Mouse (Mus musculus): ENCODE measurements around the gene Ivns1abp. TPM values are rescaled to one million over a fixed set of nuclear protein-coding genes. Genes with fewer than 3 reads are reported as not detected.
"Not testable (repeated sequence)": the region's sequence is repeated elsewhere in the genome, so short reads cannot be mapped to it uniquely, and the experiment has no call there.

The Ivns1abp gene
- 100 to 1,000 TPM; 152 to 153 TPM for total RNA-seq (2021)

- intact Hi-C loops (cut with DNase I): loop anchor here (2.0 kb wide), 1 partner anchor 264 kb away; no protein-coding TSS in a partner anchor
- peak; percentile 94 to 99 for DNase-seq (ENCODE audit: extremely low spot score in 1 of 2, low spot score in 2 of 2)
Measured at GRCm38 (mm10) chr1:151344283-151345108, at the start of gene Ivns1abp. TSS of gene Ivns1abp (plus strand) at chr1:151344477.

GRCm38 (mm10) chr1:151295486-151295885 is 48.8 kb upstream of the Ivns1abp start:
- intact Hi-C loops (cut with DNase I): no loop called here
- DNase-seq (ENCODE audit: extremely low spot score in 1 of 2, low spot score in 2 of 2): no peak

DNA sequence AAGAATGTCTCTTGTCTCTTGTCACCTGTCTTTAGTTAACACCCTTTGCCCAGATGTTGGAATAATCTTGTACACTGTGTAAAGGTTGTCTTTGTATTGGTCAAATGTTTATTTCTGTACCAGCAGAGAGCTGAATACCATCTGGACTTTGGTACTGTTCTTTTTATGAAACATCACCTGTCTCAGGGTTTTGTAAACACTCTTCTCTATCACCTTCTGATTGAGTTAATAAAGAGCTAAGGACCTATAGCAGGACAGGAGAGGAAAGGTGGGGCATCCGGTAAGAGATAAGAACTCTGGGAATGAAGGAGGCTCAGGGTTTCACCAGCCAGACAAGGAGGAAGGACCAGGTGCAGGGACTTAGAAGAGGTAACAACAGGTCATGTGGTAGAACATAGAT is 47.7 kb upstream of the Ivns1abp start:
- no peak for DNase-seq (ENCODE audit: extremely low spot score in 1 of 2, low spot score in 2 of 2)
- intact Hi-C loops (cut with DNase I): no loop called here

GRCm38 (mm10) chr1:151297025-151297424 is 47.3 kb upstream of the Ivns1abp start:
- intact Hi-C loops (cut with DNase I): no loop called here
- DNase-seq (ENCODE audit: extremely low spot score in 1 of 2, low spot score in 2 of 2): no peak

- intact Hi-C loops (cut with DNase I): no loop called here
- DNase-seq (ENCODE audit: extremely low spot score in 1 of 2, low spot score in 2 of 2): no peak
Measured at GRCm38 (mm10) chr1:151297596-151297995, 46.7 kb upstream of the Ivns1abp start.

DNA sequence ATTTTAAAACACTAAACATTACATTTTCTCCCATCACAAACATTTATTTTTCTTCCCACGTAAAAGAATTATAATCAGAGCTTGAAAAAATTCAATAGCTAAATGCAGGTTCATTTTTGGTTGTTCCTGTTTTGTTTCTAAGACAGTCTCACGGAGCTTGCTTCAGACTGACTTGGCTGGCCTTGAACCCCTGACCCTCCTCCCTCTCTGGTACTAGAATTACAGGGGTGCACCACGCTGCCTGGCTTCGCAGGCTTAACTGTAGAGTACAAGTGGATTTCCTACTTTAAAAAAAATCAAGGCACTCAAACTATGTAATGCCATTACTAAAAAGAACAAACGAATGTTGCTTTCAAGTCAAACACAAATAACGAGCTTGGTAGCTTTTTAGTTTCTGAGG is 42.8 kb upstream of the Ivns1abp start:
- no peak for DNase-seq (ENCODE audit: extremely low spot score in 1 of 2, low spot score in 2 of 2)
- intact Hi-C loops (cut with DNase I): no loop called here

DNA sequence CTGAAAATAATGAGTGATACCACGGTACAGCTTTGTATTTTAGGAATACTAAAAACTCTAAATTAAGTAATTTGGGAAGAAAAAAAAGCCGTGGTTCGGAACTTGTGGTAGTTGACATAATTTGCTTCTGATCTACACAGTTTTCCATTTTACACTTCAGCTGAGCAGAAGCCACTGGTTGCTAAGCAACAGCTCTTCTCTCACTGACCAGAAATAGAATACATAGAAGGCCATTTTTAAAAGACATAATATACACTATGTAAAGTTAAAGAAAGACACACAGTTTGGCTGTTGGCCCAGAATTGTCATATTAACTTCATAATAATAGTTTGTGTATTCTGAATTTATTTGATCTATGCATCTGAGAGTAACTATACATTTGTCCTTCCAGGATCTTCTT is 42.4 kb upstream of the Ivns1abp start:
- DNase-seq (ENCODE audit: extremely low spot score in 1 of 2, low spot score in 2 of 2): peak in 1 of 2 experiments; percentile 59
- intact Hi-C loops (cut with DNase I): no loop called here

GRCm38 (mm10) chr1:151303265-151303664 is 41.0 kb upstream of the Ivns1abp start:
- DNase-seq (ENCODE audit: extremely low spot score in 1 of 2, low spot score in 2 of 2): no peak
- intact Hi-C loops (cut with DNase I): no loop called here

- DNase-seq (ENCODE audit: extremely low spot score in 1 of 2, low spot score in 2 of 2); intact Hi-C loops (cut with DNase I): not testable (repeated sequence)
Measured at GRCm38 (mm10) chr1:151305001-151305400, 39.3 kb upstream of the Ivns1abp start.

GRCm38 (mm10) chr1:151307059-151307458 is 37.2 kb upstream of the Ivns1abp start:
- intact Hi-C loops (cut with DNase I): no loop called here
- no peak for DNase-seq (ENCODE audit: extremely low spot score in 1 of 2, low spot score in 2 of 2)

GRCm38 (mm10) chr1:151307821-151308220 is 36.5 kb upstream of the Ivns1abp start:
- intact Hi-C loops (cut with DNase I): no loop called here
- DNase-seq (ENCODE audit: extremely low spot score in 1 of 2, low spot score in 2 of 2): no peak

DNA sequence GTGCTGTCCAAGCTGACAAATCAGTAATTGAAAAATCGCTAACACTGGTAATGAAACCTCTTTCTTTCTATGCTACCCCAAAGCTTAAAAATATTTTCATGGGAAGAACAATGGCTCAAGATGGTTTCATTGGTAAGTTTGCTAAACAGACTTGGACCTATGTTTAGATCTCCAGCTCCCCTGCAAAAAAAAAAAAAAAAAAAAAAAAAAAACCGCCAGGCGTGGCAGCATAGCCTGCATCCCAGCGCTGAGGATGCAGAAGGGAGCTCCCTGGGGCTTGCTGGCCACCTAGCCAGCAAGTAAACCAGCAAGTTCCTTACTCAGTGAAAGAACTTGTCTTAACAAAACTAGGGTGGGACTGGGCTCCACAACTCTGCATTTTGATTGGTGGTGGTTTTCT is 35.8 kb upstream of the Ivns1abp start:
- no peak for DNase-seq (ENCODE audit: extremely low spot score in 1 of 2, low spot score in 2 of 2)
- intact Hi-C loops (cut with DNase I): no loop called here

DNA sequence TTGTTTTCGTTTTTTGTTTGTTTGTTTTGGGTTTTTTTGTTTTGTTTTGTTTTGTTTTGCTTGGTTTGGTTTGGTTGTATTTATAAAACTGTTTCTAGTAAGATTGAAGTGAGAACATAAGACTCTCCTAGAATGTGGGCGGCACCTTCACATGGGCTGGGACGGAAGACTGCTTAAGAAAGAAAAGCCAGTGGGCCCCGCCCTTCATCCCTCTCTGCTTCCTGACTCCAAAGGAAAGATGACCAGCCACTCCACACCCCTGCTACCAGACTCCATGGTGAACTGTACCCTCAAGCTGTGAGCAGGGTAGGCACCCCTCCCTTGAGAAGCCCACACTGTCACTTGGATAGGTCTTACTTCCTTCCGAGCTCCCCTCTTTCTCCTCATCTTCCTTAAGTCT is 33.8 kb upstream of the Ivns1abp start:
- intact Hi-C loops (cut with DNase I): no loop called here
- no peak for DNase-seq (ENCODE audit: extremely low spot score in 1 of 2, low spot score in 2 of 2)

GRCm38 (mm10) chr1:151311379-151311778 is 32.9 kb upstream of the Ivns1abp start:
- intact Hi-C loops (cut with DNase I): no loop called here
- no peak for DNase-seq (ENCODE audit: extremely low spot score in 1 of 2, low spot score in 2 of 2)

- intact Hi-C loops (cut with DNase I): no loop called here
- DNase-seq (ENCODE audit: extremely low spot score in 1 of 2, low spot score in 2 of 2): no peak
Measured at GRCm38 (mm10) chr1:151319267-151319666, 25.0 kb upstream of the Ivns1abp start.

- no peak for DNase-seq (ENCODE audit: extremely low spot score in 1 of 2, low spot score in 2 of 2)
- intact Hi-C loops (cut with DNase I): no loop called here
Measured at GRCm38 (mm10) chr1:151320408-151320807, 23.9 kb upstream of the Ivns1abp start.

DNA sequence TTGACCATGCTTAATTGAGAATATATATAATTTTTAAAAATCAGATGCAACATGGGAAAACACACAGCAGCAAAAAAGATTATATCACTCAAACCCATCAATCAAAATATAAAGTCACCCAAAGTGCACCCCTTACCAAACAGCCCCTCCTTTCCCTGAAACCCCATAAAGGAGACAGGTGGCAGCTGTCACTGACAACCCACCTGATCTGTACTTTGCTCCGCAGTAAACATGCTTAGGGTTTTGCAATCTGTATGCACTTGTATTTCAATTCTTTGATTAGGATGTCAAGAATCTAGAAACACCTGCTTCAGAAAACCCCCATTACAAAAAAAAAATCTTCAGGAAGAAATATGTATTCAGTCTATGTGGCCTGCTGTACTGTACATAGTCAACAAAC is 18.9 kb upstream of the Ivns1abp start:
- intact Hi-C loops (cut with DNase I): no loop called here
- DNase-seq (ENCODE audit: extremely low spot score in 1 of 2, low spot score in 2 of 2): no peak

DNA sequence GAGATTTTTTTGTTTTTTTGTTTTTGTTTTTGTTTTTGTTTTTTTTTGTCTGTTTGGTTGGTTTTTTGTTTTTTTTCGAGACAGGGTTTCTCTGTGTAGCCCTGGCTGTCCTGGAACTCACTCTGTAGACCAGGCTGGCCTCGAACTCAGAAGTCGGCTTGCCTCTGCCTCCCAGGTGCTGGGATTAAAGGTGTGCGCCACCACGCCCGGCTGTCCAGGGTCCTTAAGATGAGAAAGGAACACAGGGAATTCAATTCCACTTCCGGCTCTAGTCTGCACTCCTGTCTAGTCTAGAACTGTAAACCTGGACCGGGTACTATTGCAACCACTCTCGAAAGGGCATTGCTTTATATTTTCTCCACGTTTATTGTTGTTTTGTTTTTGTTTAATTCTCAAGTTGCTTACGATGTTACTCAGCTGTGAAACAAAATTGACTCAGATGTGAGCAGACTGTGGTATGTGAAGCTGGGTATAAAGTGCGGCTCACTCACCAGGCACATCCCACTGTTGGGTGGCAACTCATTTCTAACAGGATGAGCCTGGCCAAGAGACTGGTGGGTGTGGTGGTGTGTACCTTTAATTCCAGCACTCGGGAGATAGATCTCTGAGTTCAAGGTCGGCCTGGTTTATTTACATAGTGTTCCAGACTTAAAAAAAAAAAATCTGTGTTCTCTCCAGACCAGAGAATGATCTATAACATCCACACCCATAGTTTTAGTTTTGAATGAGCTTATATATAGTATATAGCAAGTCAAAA is 15.8 kb upstream of the Ivns1abp start:
- intact Hi-C loops (cut with DNase I): no loop called here
- no peak for DNase-seq (ENCODE audit: extremely low spot score in 1 of 2, low spot score in 2 of 2)

GRCm38 (mm10) chr1:151329601-151330000 is 14.7 kb upstream of the Ivns1abp start:
- no peak for DNase-seq (ENCODE audit: extremely low spot score in 1 of 2, low spot score in 2 of 2)

GRCm38 (mm10) chr1:151332819-151333218 is 11.5 kb upstream of the Ivns1abp start:
- intact Hi-C loops (cut with DNase I): no loop called here
- no peak for DNase-seq (ENCODE audit: extremely low spot score in 1 of 2, low spot score in 2 of 2)

More at GRCm38 (mm10) chr1:151329601-151330000, 14.7 kb upstream of the Ivns1abp start:
- intact Hi-C loops (cut with DNase I): no loop called here

Data from left cerebral cortex, postnatal 10 days (tissue).